Mouse (Mus musculus): ENCODE measurements around the gene Plek2.
A peak's percentile ranks its signal among the peaks of the same experiment; 100 is the strongest.

Gene Plek2

DNA sequence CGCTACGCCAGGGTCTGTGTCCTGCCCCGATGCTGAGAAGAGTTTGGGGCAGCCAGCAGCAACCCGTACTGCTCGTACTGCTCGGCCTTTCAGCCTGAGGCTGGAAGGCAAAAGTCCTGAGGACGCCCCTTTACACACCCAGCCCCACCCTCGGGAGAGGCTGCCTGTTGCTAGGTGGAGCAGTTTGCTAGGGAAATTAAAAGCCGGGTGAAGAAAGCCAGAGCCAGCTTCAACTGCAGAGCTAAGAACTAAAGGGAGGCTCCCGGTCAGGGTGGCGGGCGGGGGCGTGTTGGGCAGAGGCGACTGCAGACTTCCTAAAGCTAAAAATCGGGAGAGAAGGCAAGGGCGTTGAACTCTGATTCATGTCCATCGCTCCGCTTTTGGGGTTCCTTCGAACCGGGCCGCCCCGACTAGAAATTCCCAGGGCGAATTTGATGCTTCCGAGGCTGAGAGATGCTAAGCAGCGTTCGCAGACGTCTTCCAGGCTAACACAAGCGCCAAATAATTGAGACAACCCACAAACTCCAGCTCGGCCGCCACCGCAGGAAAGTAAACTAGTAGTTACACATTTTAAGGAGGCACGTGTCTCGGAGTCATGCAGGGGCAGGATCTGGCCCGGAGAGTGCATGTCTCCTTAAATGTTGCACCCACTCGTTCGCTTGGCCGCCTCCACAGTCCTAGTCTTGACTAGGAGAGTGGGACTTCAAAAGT, 5.1 kb upstream of the Plek2 start:
- no peak for ATAC-seq (ENCODE audit: insufficient number of reproducible peaks, low FRiP score, low TSS enrichment)

- no peak for ATAC-seq (ENCODE audit: insufficient number of reproducible peaks, low FRiP score, low TSS enrichment)
These were observed 4.1 kb upstream of the Plek2 start for GRCm38 (mm10) chr12:78910684-78911461.

- ATAC-seq (ENCODE audit: insufficient number of reproducible peaks, low FRiP score, low TSS enrichment), result no peak
These were observed 1.4 kb upstream of the Plek2 start for GRCm38 (mm10) chr12:78908081-78908605.

- no peak for ATAC-seq (ENCODE audit: insufficient number of reproducible peaks, low FRiP score, low TSS enrichment)
These were observed 2.3 kb downstream of the Plek2 start for GRCm38 (mm10) chr12:78904499-78904898.

- no peak for ATAC-seq (ENCODE audit: insufficient number of reproducible peaks, low FRiP score, low TSS enrichment)
These were observed 3.5 kb downstream of the Plek2 start for GRCm38 (mm10) chr12:78903313-78903712.

DNA sequence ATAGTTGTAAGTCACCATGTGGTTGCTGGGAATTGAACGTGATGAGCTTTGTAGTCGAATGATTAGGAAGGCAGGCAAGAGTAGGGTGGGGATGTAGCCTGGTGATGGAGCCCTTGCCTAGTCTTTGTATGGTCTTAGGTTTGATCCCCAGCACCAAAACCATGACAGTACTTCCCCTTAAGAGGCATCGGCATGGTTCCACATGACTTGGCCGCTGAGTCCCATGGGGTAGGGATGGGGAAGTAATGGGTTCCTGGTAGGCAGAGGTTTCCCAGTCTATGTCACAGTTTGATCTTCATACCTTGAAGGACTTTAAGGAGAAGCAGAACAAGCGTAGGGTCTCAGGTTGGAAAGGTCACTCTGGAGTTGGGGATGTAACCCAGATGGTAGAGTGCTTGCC, 5.3 kb downstream of the Plek2 start:
- ATAC-seq (ENCODE audit: insufficient number of reproducible peaks, low FRiP score, low TSS enrichment), result no peak

- ATAC-seq (ENCODE audit: insufficient number of reproducible peaks, low FRiP score, low TSS enrichment), result no peak
These were observed 8.9 kb downstream of the Plek2 start for GRCm38 (mm10) chr12:78897861-78898260.

DNA sequence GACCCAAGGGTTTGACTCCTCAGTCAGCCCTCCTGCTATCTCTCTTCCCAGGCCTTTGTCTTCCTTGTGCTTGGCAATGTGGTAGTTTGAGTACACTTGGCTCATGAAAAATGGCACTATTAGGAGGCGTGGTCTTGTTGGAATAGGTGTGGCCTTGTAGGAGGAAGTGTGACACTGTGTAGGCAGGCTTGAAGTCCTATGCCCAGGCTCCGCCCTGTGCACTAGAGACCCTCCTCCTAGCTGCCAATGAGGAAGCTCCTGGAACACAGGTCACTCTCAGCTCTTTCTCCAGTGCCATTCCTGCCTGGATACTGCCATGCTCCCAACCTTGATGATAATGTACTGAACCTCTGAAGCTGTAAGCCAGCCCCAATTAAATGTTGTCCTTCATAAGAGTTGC, 15.6 kb downstream of the Plek2 start:
- ATAC-seq (ENCODE audit: insufficient number of reproducible peaks, low FRiP score, low TSS enrichment), result no peak

GRCm38 (mm10) chr12:78890062-78890461, 16.7 kb downstream of the Plek2 start:
- no peak for ATAC-seq (ENCODE audit: insufficient number of reproducible peaks, low FRiP score, low TSS enrichment)

DNA sequence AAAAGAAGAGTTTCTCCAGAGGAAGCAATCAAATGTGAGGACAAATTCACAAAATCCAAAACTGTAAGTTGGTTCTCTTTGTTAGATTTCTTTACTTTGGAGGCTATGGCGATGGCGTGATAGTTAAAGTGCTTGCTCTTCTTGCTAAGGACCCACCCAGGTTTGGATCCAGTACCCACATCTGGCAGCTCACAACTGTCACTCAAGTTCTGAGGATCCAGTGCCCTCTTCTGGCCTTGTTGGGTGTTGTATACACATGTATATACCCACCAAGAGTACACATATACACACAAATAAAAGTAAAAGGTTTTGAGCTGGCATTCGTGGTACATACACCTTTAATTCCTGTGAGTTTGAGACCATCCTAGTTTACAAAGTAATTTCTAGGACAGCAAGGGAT, 32.2 kb downstream of the Plek2 start:
- ATAC-seq (ENCODE audit: insufficient number of reproducible peaks, low FRiP score, low TSS enrichment), result no peak

DNA sequence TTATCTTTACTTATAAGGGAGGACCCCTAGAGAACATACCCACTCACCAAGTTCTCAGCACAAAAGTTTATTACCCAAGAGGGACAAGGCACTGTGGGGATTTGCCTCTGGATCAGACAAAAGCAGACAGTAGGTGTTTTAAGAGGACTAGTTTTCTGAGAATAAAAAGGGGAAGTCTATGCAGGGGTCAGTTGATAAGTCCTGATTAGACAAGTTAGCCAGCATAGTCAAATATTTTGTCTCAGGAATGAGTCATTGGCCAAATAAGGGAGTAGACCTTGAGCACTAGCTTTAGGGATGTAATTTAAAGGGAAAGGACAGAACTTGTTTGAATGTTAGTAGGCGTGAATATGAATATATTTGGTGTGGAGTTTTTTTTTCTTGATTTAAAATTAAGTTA, 38.6 kb downstream of the Plek2 start:
- ATAC-seq (ENCODE audit: insufficient number of reproducible peaks, low FRiP score, low TSS enrichment), result no peak

GRCm38 (mm10) chr12:78865434-78865833, 41.3 kb downstream of the Plek2 start:
- ATAC-seq (ENCODE audit: insufficient number of reproducible peaks, low FRiP score, low TSS enrichment), result no peak

DNA sequence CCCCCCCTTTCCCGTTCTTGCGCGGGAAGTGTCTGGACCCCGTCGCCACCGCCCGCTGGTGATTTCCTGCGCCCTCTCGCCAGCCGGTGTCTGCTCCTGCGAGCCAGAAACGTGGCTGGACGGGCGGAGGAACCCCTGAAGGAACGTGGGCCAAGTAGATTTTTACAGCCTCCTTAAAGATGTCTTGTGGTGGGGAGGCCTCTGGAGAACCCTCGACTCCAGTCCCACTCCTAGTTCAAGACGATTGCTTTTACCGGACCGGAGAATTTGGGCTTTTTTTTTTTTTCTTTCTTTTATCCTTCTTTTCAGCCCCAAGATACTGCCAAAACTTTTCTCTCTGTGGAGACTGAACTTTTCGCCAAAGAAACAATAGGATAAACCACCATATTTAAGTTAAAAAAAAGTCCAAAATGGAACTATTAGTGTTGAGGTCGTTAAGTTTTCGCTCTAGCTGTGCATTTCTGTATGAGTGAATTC, 44.5 kb downstream of the Plek2 start:
- no peak for ATAC-seq (ENCODE audit: insufficient number of reproducible peaks, low FRiP score, low TSS enrichment)

- peak; percentile 96 for ATAC-seq (ENCODE audit: insufficient number of reproducible peaks, low FRiP score, low TSS enrichment)
These were observed 45.1 kb downstream of the Plek2 start, which contains the start of the genes Atp6v1d and Eif2s1 for GRCm38 (mm10) chr12:78861496-78862253. Gene Atp6v1d, minus strand, starts transcription at chr12:78861638. Gene Eif2s1, plus strand, starts transcription at chr12:78861819.

- ATAC-seq (ENCODE audit: insufficient number of reproducible peaks, low FRiP score, low TSS enrichment), result peak; percentile 27; the same call in 1 of the 2 replicates
These were observed 45.8 kb downstream of the Plek2 start for GRCm38 (mm10) chr12:78860921-78861495.

- no peak for ATAC-seq (ENCODE audit: insufficient number of reproducible peaks, low FRiP score, low TSS enrichment)
These were observed 58.5 kb downstream of the Plek2 start for GRCm38 (mm10) chr12:78848246-78848645.

GRCm38 (mm10) chr12:78842429-78842828, 64.3 kb downstream of the Plek2 start:
- no peak for ATAC-seq (ENCODE audit: insufficient number of reproducible peaks, low FRiP score, low TSS enrichment)

DNA sequence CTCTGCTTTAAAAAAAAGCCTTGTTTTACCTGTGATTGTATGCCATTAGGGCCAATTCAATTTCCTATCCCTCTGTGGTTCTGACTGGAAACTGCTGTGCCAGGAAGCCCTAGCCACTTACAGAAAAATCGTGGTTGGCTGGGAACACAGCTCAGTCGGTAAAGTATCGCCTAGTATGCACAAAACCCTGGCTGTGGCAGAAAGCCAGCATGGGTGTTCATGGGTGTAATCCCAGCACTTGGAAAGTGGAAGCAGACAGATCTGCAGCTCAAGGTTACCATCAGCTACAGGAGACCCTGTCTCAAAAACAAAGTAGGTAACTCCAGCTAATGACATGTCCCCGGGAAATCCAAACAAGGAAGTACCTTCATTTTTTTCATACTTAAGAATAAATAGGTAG, 66.9 kb downstream of the Plek2 start:
- ATAC-seq (ENCODE audit: insufficient number of reproducible peaks, low FRiP score, low TSS enrichment), result no peak
